Mouse (Mus musculus) ES-Bruce4 (cell line): ENCODE results near the gene Zfp61.

Experiments
- CTCF ChIP-seq: IDR thresholded peaks from one replicate; pipeline ENCODE4 v1.8.1; 2011; ENCODE audit warnings: low read depth, low read length
- EP300 ChIP-seq: IDR thresholded peaks from 2 replicates; pipeline ENCODE4 v1.6.1; 2011; ENCODE audit warnings: low read depth, low read length; ENCODE audit not compliant: insufficient read depth
- POLR2A ChIP-seq: IDR thresholded peaks from one replicate; pipeline ENCODE4 v1.8.1; 2011; ENCODE audit warnings: low read length; ENCODE audit not compliant: insufficient read depth

- TF ChIP-seq EP300: no peak
- TF ChIP-seq CTCF: no peak
- TF ChIP-seq POLR2A: no peak
Observed at GRCm38 (mm10) chr7:24322593-24322992, 21.6 kb upstream of the Zfp61 start.
